Mouse (Mus musculus): Measurements from ENCODE around the gene Cdk18.

Cdk18 gene

GRCm38 (mm10) chr1:132065475-132066172 lies 73.9 kb downstream of the Cdk18 start:
- in situ Hi-C loops (cut with MseI, MboI) = no loop called here

- in situ Hi-C loops (cut with MseI, MboI) = no loop called here
These were observed 74.5 kb downstream of the Cdk18 start for GRCm38 (mm10) chr1:132065001-132065400.

DNA sequence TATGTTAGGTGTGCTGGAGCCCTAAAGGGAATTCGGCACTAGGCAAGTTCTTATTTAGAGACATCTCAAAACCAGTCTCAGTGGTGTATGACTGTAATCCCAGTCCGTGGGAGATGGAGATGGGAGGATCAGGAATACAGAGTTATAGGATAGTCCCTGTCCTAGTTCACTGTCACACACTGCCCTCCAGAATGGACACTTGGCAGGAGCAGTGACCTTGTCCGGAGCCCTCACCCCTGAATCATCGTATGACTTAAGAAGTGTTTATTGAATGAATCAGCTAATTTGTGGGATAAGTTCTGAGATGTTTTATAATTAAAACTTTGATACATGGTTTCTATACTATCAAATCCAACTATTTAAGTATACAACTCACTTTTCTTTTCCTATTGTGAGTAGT lies 76.4 kb downstream of the Cdk18 start:
- in situ Hi-C loops (cut with MseI, MboI) = no loop called here
